ENCODE assay signal across 22 mouse cellular contexts in genomic region chr3:128220776-128221550, GRCm38 (mm10).
DNase-seq lines count a peak whose midpoint lies in the region; ATAC-seq and TF ChIP-seq lines count a peak whose summit lies in the region.
"Had no signal": no experiment of that assay in that cellular context is flagged by ENCODE, and none has a peak within 500 bp of the region (broad histone marks: within the 10 kb centered on the region; RNA-seq: fewer than 3 reads in every experiment).

No protein-coding gene starts in this region.

- no peak overlapping the region for H3K27ac ChIP-seq in kidney, embryonic 16.5 days (ENCODE audit: low read length)
- H3K27ac ChIP-seq in midbrain, embryonic 13.5 days: no peak overlapping the region
- H3K27ac ChIP-seq: embryonic facial prominence, embryonic 15.5 days; forebrain, embryonic 10.5 days; gastrocnemius, adult 2 months; heart, embryonic 10.5 days; intestine, embryonic 15.5 days; left cerebral cortex, adult 2 months; limb, embryonic 12.5 days had no signal

- H3K4me3 ChIP-seq in kidney, embryonic 16.5 days (ENCODE audit: low read length): no peak overlapping the region
- no peak overlapping the region for H3K4me3 ChIP-seq in midbrain, embryonic 13.5 days (replicated peaks)
- H3K4me3 ChIP-seq: embryonic facial prominence, embryonic 15.5 days; forebrain, embryonic 10.5 days; gastrocnemius, adult 2 months; heart, embryonic 10.5 days; intestine, embryonic 15.5 days; left cerebral cortex, adult 2 months; limb, embryonic 12.5 days; megakaryocyte, embryonic 14.5 days had no signal

- 0 out of 2 replicates have a peak, but pooled peaks cover 4% of the 10 kb centered on the region for H3K4me1 ChIP-seq in kidney, embryonic 16.5 days (ENCODE audit: insufficient read depth, low read length)
- H3K4me1 ChIP-seq in midbrain, embryonic 13.5 days (replicated peaks): peaks cover 16% of the 10 kb centered on the region
- H3K4me1 ChIP-seq: embryonic facial prominence, embryonic 15.5 days; intestine, embryonic 15.5 days; megakaryocyte, embryonic 14.5 days had no signal

- ATAC-seq in kidney, embryonic 16.5 days (ENCODE audit: low FRiP score, low TSS enrichment): no peak
- peak; percentile 84 for ATAC-seq in midbrain, embryonic 13.5 days
- ATAC-seq: intestine, embryonic 15.5 days had no signal

- TF ChIP-seq CTCF in brain, embryonic 14.5 days (IDR thresholded peaks at IDR 0.05; ENCODE audit: borderline replicate concordance, extremely low read depth, insufficient read depth, insufficient read length): no peak

- WGBS in kidney, embryonic 16.5 days: 84% methylated on average over 8 of the region's 8 CpGs
- 43% methylated on average over 8 of the region's 8 CpGs for WGBS in midbrain, embryonic 13.5 days

- no peak for TF ChIP-seq POLR2A in brain, embryonic 14.5 days (IDR thresholded peaks at IDR 0.05; ENCODE audit: borderline replicate concordance, extremely low read depth, insufficient read depth, insufficient read length, poor library complexity, severe bottlenecking)

- no peaks in the 10 kb centered on the region for H3K27me3 ChIP-seq in kidney, embryonic 16.5 days (ENCODE audit: insufficient read depth, low read length)
- H3K27me3 ChIP-seq in midbrain, embryonic 13.5 days: peaks cover 5% of the 10 kb centered on the region; the same call in 1 of the 2 replicates
- H3K27me3 ChIP-seq: embryonic facial prominence, embryonic 15.5 days; intestine, embryonic 15.5 days; limb, embryonic 12.5 days; megakaryocyte, embryonic 14.5 days had no signal

- DNase-seq in kidney, adult 18-20 months: peak; percentile 56
- DNase-seq in brain, embryonic 14.5 days (ENCODE audit: low read depth): peak; percentile 34
- DNase-seq in kidney, adult 8-10 months: peak; percentile 81 to 82
- no peak for DNase-seq in cerebellum, adult 9-11 months
- no peak for DNase-seq in urinary bladder, postnatal 10 days (ENCODE audit: low spot score)
- no peak for DNase-seq in adrenal gland, adult 2 months
- DNase-seq: adrenal gland, postnatal 25 days; cerebellum, adult 9-10 months; embryo, embryonic 11 days; gastrocnemius, adult 2 months; heart, postnatal 14 days; lung, postnatal 10 days; thymus, adult 18-20 months had no signal

- H3K36me3 ChIP-seq in kidney, embryonic 16.5 days (ENCODE audit: insufficient read depth, low read length): no peaks in the 10 kb centered on the region
- no peaks in the 10 kb centered on the region for H3K36me3 ChIP-seq in midbrain, embryonic 13.5 days
- H3K36me3 ChIP-seq: embryonic facial prominence, embryonic 15.5 days; forebrain, embryonic 10.5 days; heart, embryonic 10.5 days; intestine, embryonic 15.5 days; limb, embryonic 12.5 days had no signal

- H3K4me2 ChIP-seq in kidney, embryonic 16.5 days (replicated peaks; ENCODE audit: low read depth, low read length): no peak overlapping the region
- H3K4me2 ChIP-seq in midbrain, embryonic 13.5 days (replicated peaks): no peak overlapping the region
- H3K4me2 ChIP-seq: embryonic facial prominence, embryonic 15.5 days; intestine, embryonic 15.5 days; limb, embryonic 12.5 days had no signal

- no peaks in the 10 kb centered on the region for H3K9me3 ChIP-seq in kidney, embryonic 16.5 days (ENCODE audit: low read length)
- no peaks in the 10 kb centered on the region for H3K9me3 ChIP-seq in midbrain, embryonic 13.5 days
- H3K9me3 ChIP-seq: embryonic facial prominence, embryonic 15.5 days; forebrain, embryonic 10.5 days; heart, embryonic 10.5 days; intestine, embryonic 15.5 days; limb, embryonic 12.5 days had no signal

- no peak overlapping the region for H3K9ac ChIP-seq in kidney, embryonic 16.5 days (replicated peaks; ENCODE audit: low read length)
- H3K9ac ChIP-seq in midbrain, embryonic 13.5 days (replicated peaks): no peak overlapping the region
- H3K9ac ChIP-seq: embryonic facial prominence, embryonic 15.5 days; intestine, embryonic 15.5 days; limb, embryonic 12.5 days had no signal

Comparison
In these comparisons a context has a peak if more than half of its experiments do, and no peak if none do; other contexts are left out.
1. DNase-seq: peak in kidney, adult 18-20 months (single experiment), brain, embryonic 14.5 days (single experiment) and kidney, adult 8-10 months (2 of 2); none in cerebellum, adult 9-11 months (single experiment), urinary bladder, postnatal 10 days (single experiment) and adrenal gland, adult 2 months (single experiment).